Mouse (Mus musculus) bone marrow, adult 2 months (tissue): ENCODE measurements around the gene Ring1. TPM values are rescaled to one million over a fixed set of nuclear protein-coding genes. Genes with fewer than 3 reads are reported as not detected.

Source experiments
- H3K27ac ChIP-seq: fragments of 200-500 bp; 2 replicates; pipeline ENCODE4 v1.5.1; 2012; ENCODE audit warnings: low read depth, mild to moderate bottlenecking, control low read depth, inconsistent platforms, low read length; ENCODE audit not compliant: control insufficient read depth, poor library complexity, insufficient read depth
- H3K4me1 ChIP-seq: fragments of 200-500 bp; 2 replicates; pipeline ENCODE4 v1.6.1; 2011; ENCODE audit warnings: low read length; ENCODE audit not compliant: control insufficient read depth, insufficient read depth
- H3K4me3 ChIP-seq: fragments of 200-500 bp; replicated peaks from 2 replicates; pipeline ENCODE3; 2011; ENCODE audit warnings: mild to moderate bottlenecking, low read depth, low read length, control low read depth; ENCODE audit not compliant: control insufficient read depth
- CTCF ChIP-seq: fragments of 200-500 bp; IDR thresholded peaks from 2 replicates; pipeline ENCODE4 v1.5.1; 2011; ENCODE audit warnings: low read length, control low read depth; ENCODE audit not compliant: control insufficient read depth, insufficient read depth
- POLR2A ChIP-seq: fragments of 200-500 bp; IDR thresholded peaks from 2 replicates; pipeline ENCODE4 v1.6.1; 2011; ENCODE audit warnings: low read depth, mild to moderate bottlenecking, control low read depth, low read length, borderline replicate concordance; ENCODE audit not compliant: control insufficient read depth
- WGBS: fragments of 180-500 bp; shearing (Covaris S2); methylation state at CpG from one replicate; pipeline ENCODE4 v1.1.7; 2018; 5-methylcytosine and 5-hydroxymethylcytosine counted together
- polyA plus RNA-seq: library from polyadenylated mRNA; stranded (reverse); fragments of >200 nt; gene quantifications from 2 replicates; pipeline ENCODE4 v1.2.4, GENCODE M21; 2011; ENCODE audit warnings: low replicate concordance; ENCODE audit not compliant: missing spikeins, insufficient read depth, insufficient read length

Ring1 gene
- polyA plus RNA-seq, 1 experiment, result 35.7 TPM

DNA sequence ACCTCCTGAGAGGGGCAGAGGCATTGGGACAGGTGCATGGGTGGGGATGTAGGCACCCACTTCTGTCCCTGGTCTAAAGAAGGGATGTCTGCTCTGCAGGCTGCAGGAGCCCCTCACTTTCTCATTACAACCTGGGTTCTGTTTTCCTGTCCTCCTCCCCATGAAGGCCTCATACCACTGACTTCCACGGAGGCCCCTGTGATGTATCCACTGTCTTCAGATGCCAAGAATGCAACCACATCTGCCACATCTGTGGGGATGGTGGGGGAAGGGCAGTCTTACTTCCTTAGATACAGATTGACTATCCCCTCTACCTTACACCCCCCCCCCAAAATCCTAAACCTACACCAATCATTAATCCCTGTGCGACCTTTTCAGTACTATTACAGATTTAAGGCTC lies 1.7 kb upstream of the Ring1 start:
- TF ChIP-seq POLR2A, result no peak
- no peak for TF ChIP-seq CTCF
- peaks cover 16% of the 10 kb centered on the region for H3K4me1 ChIP-seq
- 48% methylated on average over 2 of the region's 2 CpGs for WGBS
- H3K4me3 ChIP-seq, result no peak overlapping the region
- 0 out of 2 replicates have a peak overlapping the region, but pooled peaks have one; percentile 17 for H3K27ac ChIP-seq

DNA sequence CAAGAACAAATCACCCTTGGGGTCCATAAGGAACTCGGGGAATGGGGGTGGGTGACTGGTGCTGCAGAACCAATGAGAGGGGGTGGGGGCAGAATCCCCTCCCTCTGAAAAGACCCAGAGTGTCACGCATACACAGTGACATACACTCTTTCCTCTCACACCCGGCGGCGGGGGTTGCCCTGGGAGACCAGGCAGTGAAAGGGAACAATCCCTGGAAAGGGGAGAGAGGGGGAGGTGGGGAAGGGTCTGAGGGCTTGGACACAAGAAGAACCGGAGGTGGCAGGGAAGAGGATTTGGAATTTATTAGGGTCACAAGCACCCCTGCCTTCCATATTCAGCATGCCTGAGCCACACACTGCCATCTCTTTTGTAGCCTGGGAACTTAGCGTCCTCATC lies 1.3 kb upstream of the Ring1 start:
- TF ChIP-seq POLR2A, result no peak
- no peak for TF ChIP-seq CTCF
- WGBS, result 78% methylated on average over 7 of the region's 7 CpGs
- H3K27ac ChIP-seq, result 0 out of 2 replicates have a peak overlapping the region, but pooled peaks have one; percentile 17
- peaks cover 15% of the 10 kb centered on the region for H3K4me1 ChIP-seq
- H3K4me3 ChIP-seq, result no peak overlapping the region

DNA sequence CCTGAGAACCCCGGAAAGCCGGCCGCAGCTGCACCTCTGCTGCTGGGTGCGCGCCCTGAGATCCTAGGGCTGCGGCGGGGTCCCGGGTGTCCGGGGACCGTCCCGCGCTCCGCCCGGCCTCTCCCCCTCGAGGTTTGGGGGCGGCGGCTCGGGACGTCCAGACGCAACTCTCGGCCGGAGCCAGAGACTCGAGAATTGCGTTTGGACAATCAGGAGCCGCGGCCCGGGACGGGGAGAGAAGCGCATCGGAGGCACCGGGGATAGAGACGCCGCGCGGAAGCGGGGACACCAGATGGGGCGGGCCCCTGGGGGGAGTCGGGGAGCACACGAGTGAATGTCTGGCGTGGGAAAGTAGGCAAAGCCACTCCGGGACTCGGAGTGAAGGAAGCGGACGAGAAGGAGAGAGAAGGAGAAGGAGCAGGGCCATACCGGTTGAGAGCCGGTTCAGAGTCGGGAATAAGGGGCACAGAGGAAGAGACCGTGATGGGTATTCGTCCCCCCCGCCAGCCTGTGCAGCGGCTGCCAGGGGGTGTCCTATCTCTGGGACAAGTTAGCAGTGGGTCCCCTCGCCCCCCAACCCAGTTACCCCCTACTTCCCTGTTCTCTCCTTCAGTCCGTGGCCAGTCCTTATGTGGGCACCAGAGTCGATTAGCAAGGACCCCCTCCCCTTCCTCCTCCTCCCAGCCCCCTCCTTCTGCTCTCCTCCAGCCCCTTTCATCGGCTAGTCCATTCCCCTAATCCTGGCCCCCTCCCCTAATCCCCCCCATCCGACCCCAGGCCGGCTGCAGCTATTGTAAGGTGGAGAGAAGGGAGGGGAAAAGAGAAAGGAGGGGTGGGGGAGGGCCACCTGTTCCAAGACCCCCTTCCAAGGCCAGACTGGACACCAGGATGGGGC lies 628 bp upstream of the Ring1 start:
- TF ChIP-seq CTCF, result no peak
- TF ChIP-seq POLR2A, result no peak
- 3% methylated on average over 57 of the region's 57 CpGs for WGBS

DNA sequence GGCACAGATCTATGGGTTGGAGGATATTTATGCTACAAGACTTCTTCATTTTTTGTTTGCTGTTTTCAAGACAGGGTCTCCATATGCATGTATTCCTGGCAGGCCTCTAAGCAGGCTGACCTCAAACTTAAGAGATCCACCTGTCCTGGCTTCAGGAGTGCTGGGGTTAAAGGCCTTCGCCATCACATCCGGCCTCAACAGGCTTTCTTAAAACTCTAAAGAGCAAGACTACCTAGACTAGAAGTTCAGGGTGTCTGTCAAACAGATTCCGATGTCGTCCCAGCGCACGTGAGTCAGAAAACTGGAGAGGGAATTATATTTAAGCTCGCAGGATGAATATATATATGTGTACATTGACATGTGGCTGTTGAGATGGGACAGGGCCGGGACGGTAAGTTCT lies 802 bp downstream of the Ring1 start:
- Histone ChIP-seq H3K27ac (no peak overlapping the region), H3K4me3 (no peak overlapping the region), H3K4me1 (peaks cover 7% of the 10 kb centered on the region)
- 72% methylated on average over 9 of the region's 9 CpGs for WGBS
- TF ChIP-seq POLR2A, result no peak
- no peak for TF ChIP-seq CTCF

More for the DNA sequence above, 628 bp upstream of the Ring1 start:
- H3K4me1 ChIP-seq, result peaks cover 10% of the 10 kb centered on the region
- peak overlapping the region; percentile 72 for H3K27ac ChIP-seq
- H3K4me3 ChIP-seq, result peak overlapping the region; percentile 84

DNA sequence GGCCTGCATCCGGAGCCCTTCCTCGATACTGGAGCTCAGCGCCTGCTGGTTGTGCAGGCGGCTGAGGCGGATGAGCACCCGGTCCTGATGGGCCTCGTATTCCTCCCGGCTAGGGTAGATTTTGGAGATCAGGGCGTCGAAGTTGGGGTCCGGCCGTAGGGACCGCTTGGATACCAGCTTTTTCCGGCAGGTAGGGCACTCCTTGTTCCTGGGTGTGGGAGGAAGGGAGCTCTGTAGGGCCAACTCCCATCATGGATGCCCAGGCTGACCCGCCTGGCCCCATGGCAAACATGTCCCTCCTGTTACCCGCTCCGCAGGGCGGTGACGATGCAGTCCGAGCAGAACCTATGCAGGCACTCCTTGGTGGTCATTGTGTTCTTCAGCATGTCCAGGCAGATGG lies 1.5 kb downstream of the Ring1 start:
- no peak overlapping the region for H3K4me3 ChIP-seq
- no peak overlapping the region for H3K27ac ChIP-seq
- TF ChIP-seq CTCF, result no peak
- no peak for TF ChIP-seq POLR2A
- H3K4me1 ChIP-seq, result peaks cover 7% of the 10 kb centered on the region
- WGBS, result 97% methylated on average over 20 of the region's 20 CpGs

DNA sequence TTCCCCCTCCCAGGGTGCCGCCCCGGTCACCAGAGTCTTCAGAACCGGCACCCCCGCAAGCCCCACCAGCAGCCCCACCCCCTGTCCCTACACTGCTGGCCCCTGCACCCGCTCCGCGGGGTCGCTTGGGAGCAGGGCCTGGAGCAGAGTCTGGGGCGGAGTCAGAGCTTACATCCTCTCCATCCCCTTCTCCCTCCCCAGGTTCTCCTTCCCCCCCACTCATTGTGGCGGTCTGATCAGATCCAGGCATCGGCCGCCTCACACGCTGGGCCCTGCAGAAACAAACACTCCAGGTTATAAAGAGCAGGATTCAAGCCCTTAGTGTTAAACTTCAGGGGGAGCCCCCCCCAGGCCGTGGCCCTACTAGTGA lies 2.1 kb downstream of the Ring1 start:
- Histone ChIP-seq H3K27ac (no peak overlapping the region), H3K4me3 (no peak overlapping the region), H3K4me1 (peaks cover 7% of the 10 kb centered on the region)
- TF ChIP-seq CTCF (no peak), POLR2A (no peak)
- 93% methylated on average over 14 of the region's 14 CpGs for WGBS

DNA sequence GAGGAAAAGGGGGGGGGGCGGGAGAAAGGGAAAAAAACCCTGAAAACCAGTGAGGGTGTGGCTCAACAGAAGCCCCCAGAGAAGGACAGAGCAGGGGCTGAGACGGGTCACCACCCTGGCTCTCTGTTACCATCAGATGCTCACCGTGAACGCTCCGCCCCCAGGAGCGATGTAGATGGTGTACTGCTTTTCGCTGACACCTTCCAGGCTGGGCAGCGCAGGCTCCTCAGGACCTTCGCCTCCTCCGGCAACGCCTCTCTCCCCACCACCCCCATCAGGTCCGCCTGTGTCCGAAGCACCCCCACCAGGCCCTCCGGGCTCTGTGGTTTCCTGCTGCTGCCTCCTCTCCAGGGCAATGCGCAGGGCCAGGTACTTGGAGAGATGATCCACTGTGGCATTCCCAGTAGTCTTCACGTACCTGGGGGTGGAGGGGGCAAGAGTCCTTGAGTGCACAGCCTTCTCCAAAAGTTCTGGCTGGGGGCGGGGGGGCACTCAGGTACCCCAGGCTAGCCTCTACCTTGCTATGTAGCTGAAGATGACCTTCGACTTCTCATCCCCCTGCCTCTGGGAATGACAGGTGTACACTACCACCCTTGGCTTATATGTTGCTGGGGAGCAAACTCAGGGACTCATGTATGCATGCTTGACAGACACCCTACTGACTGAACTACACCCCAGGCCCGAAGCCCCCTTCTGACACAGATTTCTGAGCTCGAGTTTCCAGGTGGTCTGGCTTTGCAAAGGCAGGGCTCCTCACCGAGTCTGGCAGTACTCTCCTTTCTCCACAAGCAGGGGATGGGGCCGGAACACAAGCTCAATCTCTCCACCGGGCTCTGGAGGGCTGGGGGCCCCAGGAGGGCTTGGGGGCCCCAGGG lies 2.7 kb downstream of the Ring1 start:
- no peak overlapping the region for H3K4me3 ChIP-seq
- WGBS, result 91% methylated on average over 23 of the region's 23 CpGs
- no peak overlapping the region; the same call in 1 of the 2 replicates for H3K27ac ChIP-seq
- H3K4me1 ChIP-seq, result peaks cover 5% of the 10 kb centered on the region
- TF ChIP-seq CTCF (no peak), POLR2A (no peak)

DNA sequence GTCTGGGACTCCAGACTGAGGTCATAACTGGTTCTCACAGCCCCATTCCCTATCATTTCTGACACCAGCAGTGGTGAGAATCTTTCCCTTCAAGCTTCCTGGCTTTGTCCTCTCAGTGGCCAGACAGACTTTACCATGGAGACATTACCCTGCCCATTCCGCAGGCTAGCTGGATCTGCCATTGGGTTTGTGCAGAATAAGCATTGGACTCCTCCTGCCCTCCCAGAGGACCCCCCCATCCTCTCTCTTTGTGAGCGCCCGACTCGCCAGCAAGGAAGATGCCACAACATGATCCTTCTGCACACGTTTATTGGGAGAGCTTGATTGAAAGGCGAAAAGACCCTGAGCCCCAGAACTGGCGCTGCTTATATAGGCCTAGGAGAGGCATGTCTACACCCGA lies 11.0 kb downstream of the Ring1 start:
- H3K4me3 ChIP-seq, result no peak overlapping the region
- no peaks in the 10 kb centered on the region for H3K4me1 ChIP-seq
- WGBS, result 92% methylated on average over 8 of the region's 8 CpGs
- no peak for TF ChIP-seq CTCF
- no peak for TF ChIP-seq POLR2A
- no peak overlapping the region for H3K27ac ChIP-seq

DNA sequence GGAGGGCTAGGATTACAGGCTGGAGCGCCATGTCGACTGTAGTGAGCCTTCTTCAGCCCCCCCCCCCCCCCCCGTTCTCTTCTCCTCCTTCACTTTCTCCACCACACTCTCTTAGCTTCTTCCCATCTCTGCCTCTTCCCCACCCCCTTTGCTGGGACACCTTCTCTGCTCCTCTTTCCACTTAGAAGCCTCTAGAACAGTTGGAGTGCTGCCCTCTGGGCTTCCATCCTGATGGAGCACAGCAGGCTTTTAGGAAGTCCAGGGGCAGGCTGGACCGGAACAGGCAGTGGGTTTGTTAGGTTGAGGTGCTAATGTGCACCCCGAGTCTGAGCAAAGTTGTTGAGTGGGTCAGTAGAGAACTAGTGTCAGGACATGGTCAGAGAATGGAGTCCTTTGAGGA lies 14.3 kb downstream of the Ring1 start:
- WGBS, result 80% methylated on average over 5 of the region's 5 CpGs
- no peak for TF ChIP-seq CTCF
- TF ChIP-seq POLR2A, result no peak

More for the DNA sequence above, 14.3 kb downstream of the Ring1 start:
- no peak overlapping the region for H3K4me3 ChIP-seq
- no peak overlapping the region for H3K27ac ChIP-seq
- no peaks in the 10 kb centered on the region for H3K4me1 ChIP-seq
